Comparison of ENCODE assay signal across 8 mouse cellular contexts in genomic region chr1:172311248-172311906, GRCm38 (mm10). TPM values are rescaled to one million over a fixed set of nuclear protein-coding genes. Genes with fewer than 3 reads are reported as not detected.
DNase-seq lines count a peak whose midpoint lies in the region; ATAC-seq and TF ChIP-seq lines count a peak whose summit lies in the region.
"Had no signal": no experiment of that assay in that cellular context is flagged by ENCODE, and none has a peak within 500 bp of the region (broad histone marks: within the 10 kb centered on the region; RNA-seq: fewer than 3 reads in every experiment).

No protein-coding gene starts in this region.

- DNase-seq in adrenal gland, adult 18-20 months (ENCODE audit: low spot score in 2 of 2) = peak; percentile 45 to 57
- peak; percentile 40 for DNase-seq in embryonic facial prominence, embryonic 11.5 days (ENCODE audit: low spot score)
- DNase-seq in lung, postnatal 14 days = peak; percentile 73
- DNase-seq in retina, postnatal 1 day = peak; percentile 54

- H3K4me3 ChIP-seq in E14TG2a.4 (replicated peaks; ENCODE audit: low read length) = peak overlapping the region; percentile 83
- peak overlapping the region; percentile 76 for H3K4me3 ChIP-seq in embryonic facial prominence, embryonic 11.5 days (ENCODE audit: low read depth, low read length)
- H3K4me3 ChIP-seq in heart, embryonic 13.5 days = peak overlapping the region; percentile 77
- H3K4me3 ChIP-seq in kidney, embryonic 15.5 days (replicated peaks) = peak overlapping the region; percentile 68

- H3K4me1 ChIP-seq in E14TG2a.4 (replicated peaks; ENCODE audit: low read depth, low read length) = peaks cover 70% of the 10 kb centered on the region
- 0 out of 2 replicates have a peak, but pooled peaks cover 5% of the 10 kb centered on the region for H3K4me1 ChIP-seq in embryonic facial prominence, embryonic 11.5 days (ENCODE audit: control insufficient read depth, insufficient read depth, low read length)
- peaks cover 28% of the 10 kb centered on the region for H3K4me1 ChIP-seq in heart, embryonic 13.5 days
- H3K4me1 ChIP-seq in kidney, embryonic 15.5 days = peaks cover 52% of the 10 kb centered on the region

- TF ChIP-seq CTCF in E14TG2a.4 (conservative IDR thresholded peaks at IDR 0.05; ENCODE audit: low read length) = no peak

- H3K9ac ChIP-seq in embryonic facial prominence, embryonic 11.5 days (replicated peaks; ENCODE audit: low read length) = peak overlapping the region; percentile 74
- H3K9ac ChIP-seq in heart, embryonic 13.5 days = peak overlapping the region; percentile 89
- peak overlapping the region; percentile 68 for H3K9ac ChIP-seq in kidney, embryonic 15.5 days

- peaks cover 38% of the 10 kb centered on the region for H3K27me3 ChIP-seq in E14TG2a.4 (ENCODE audit: insufficient read depth, low read length)
- no peaks in the 10 kb centered on the region for H3K27me3 ChIP-seq in embryonic facial prominence, embryonic 11.5 days (ENCODE audit: control insufficient read depth, insufficient read depth, low read length)
- 0 out of 2 replicates have a peak, but pooled peaks cover 6% of the 10 kb centered on the region for H3K27me3 ChIP-seq in heart, embryonic 13.5 days (replicated peaks)
- no peaks in the 10 kb centered on the region for H3K27me3 ChIP-seq in kidney, embryonic 15.5 days

- peak overlapping the region; percentile 87 for H3K4me2 ChIP-seq in embryonic facial prominence, embryonic 11.5 days (ENCODE audit: low read depth, low read length)
- H3K4me2 ChIP-seq in heart, embryonic 13.5 days = peak overlapping the region; percentile 98
- H3K4me2 ChIP-seq in kidney, embryonic 15.5 days = peak overlapping the region; percentile 96

- WGBS in embryonic facial prominence, embryonic 11.5 days = 5% methylated on average over 22 of the region's 23 CpGs
- WGBS in heart, embryonic 13.5 days = 2% methylated on average over 23 of the region's 23 CpGs
- 2% methylated on average over 23 of the region's 23 CpGs for WGBS in kidney, embryonic 15.5 days

- ATAC-seq in embryonic facial prominence, embryonic 11.5 days (replicated peaks; ENCODE audit: insufficient number of reproducible peaks, low FRiP score, low TSS enrichment, low read depth) = no peak
- ATAC-seq in heart, embryonic 13.5 days (ENCODE audit: extremely low read depth, insufficient number of reproducible peaks, low FRiP score, low TSS enrichment) = no peak
- peak; percentile 23 for ATAC-seq in kidney, embryonic 15.5 days (replicated peaks; ENCODE audit: low FRiP score)

- H3K27ac ChIP-seq in embryonic facial prominence, embryonic 11.5 days (replicated peaks; ENCODE audit: low read depth, low read length) = no peak overlapping the region
- peak overlapping the region; percentile 89 for H3K27ac ChIP-seq in heart, embryonic 13.5 days (replicated peaks)
- H3K27ac ChIP-seq in kidney, embryonic 15.5 days = peak overlapping the region; percentile 93

- no peaks in the 10 kb centered on the region for H3K9me3 ChIP-seq in E14TG2a.4 (ENCODE audit: low read length)
- H3K9me3 ChIP-seq in embryonic facial prominence, embryonic 11.5 days (replicated peaks; ENCODE audit: control insufficient read depth, low read length) = no peaks in the 10 kb centered on the region
- H3K9me3 ChIP-seq in heart, embryonic 13.5 days = no peaks in the 10 kb centered on the region
- no peaks in the 10 kb centered on the region for H3K9me3 ChIP-seq in kidney, embryonic 15.5 days (replicated peaks)

- peaks cover 4% of the 10 kb centered on the region; the same call in 1 of the 2 replicates for H3K36me3 ChIP-seq in E14TG2a.4 (ENCODE audit: insufficient read depth, low read length)
- H3K36me3 ChIP-seq in embryonic facial prominence, embryonic 11.5 days (replicated peaks; ENCODE audit: control insufficient read depth, insufficient read depth, low read depth, low read length) = no peaks in the 10 kb centered on the region
- 0 out of 2 replicates have a peak, but pooled peaks cover 4% of the 10 kb centered on the region for H3K36me3 ChIP-seq in heart, embryonic 13.5 days
- 0 out of 2 replicates have a peak, but pooled peaks cover under 1% of the 10 kb centered on the region for H3K36me3 ChIP-seq in kidney, embryonic 15.5 days

RNA-seq across cellular contexts. Expression of gene Atp1a2, which starts 13.5 kb away (rescaled TPM):
- 100 to 1,000 TPM; 128 to 221 TPM for total RNA-seq in adrenal gland, adult 18-20 months (2021)
- polyA plus RNA-seq in embryonic facial prominence, embryonic 11.5 days (2014; fragmentation: Nextera tagmentation; extraction: Ambion mirVana) = 0.60 and 0.65 TPM in 2 replicates
- 17.0 and 20.8 TPM in 2 replicates for polyA plus RNA-seq in heart, embryonic 13.5 days (2015; fragmentation: Nextera tagmentation; extraction: Ambion mirVana)
- 2.2 and 2.9 TPM in 2 replicates for polyA plus RNA-seq in kidney, embryonic 15.5 days (2015; fragmentation: Nextera tagmentation; extraction: Ambion mirVana)

RNA-seq across cellular contexts. Expression of gene Kcnj9, which starts 17.7 kb away (rescaled TPM):
- under 1 TPM in 1 of 2 experiments, not detected in 1; 0.22 TPM for total RNA-seq in adrenal gland, adult 18-20 months (2021)
- polyA plus RNA-seq in embryonic facial prominence, embryonic 11.5 days (2014; fragmentation: Nextera tagmentation; extraction: Ambion mirVana) = 0.54 and 0.65 TPM in 2 replicates
- not detected in 2 replicates for polyA plus RNA-seq in heart, embryonic 13.5 days (2015; fragmentation: Nextera tagmentation; extraction: Ambion mirVana)
- polyA plus RNA-seq in kidney, embryonic 15.5 days (2015; fragmentation: Nextera tagmentation; extraction: Ambion mirVana) = not detected in 2 replicates

RNA-seq across cellular contexts. Expression of gene Kcnj10, which starts 29.6 kb away (rescaled TPM):
- 1 to 10 TPM; 1.3 to 1.5 TPM for total RNA-seq in adrenal gland, adult 18-20 months (2021)
- polyA plus RNA-seq in embryonic facial prominence, embryonic 11.5 days (2014; fragmentation: Nextera tagmentation; extraction: Ambion mirVana) = 0.07 and 0.11 TPM in 2 replicates
- 0.04 TPM in 1 of 2 replicates, not detected in the other for polyA plus RNA-seq in heart, embryonic 13.5 days (2015; fragmentation: Nextera tagmentation; extraction: Ambion mirVana)
- 0.83 and 1.0 TPM in 2 replicates for polyA plus RNA-seq in kidney, embryonic 15.5 days (2015; fragmentation: Nextera tagmentation; extraction: Ambion mirVana)

RNA-seq across cellular contexts. Expression of gene Igsf8, which starts 49.9 kb away (rescaled TPM):
- 10 to 100 TPM; 20.8 to 27.8 TPM for total RNA-seq in adrenal gland, adult 18-20 months (2021)
- polyA plus RNA-seq in embryonic facial prominence, embryonic 11.5 days (2014; fragmentation: Nextera tagmentation; extraction: Ambion mirVana) = 30.1 and 36.7 TPM in 2 replicates
- polyA plus RNA-seq in heart, embryonic 13.5 days (2015; fragmentation: Nextera tagmentation; extraction: Ambion mirVana) = 27.8 and 31.6 TPM in 2 replicates
- polyA plus RNA-seq in kidney, embryonic 15.5 days (2015; fragmentation: Nextera tagmentation; extraction: Ambion mirVana) = 48.9 and 54.4 TPM in 2 replicates

RNA-seq across cellular contexts. Expression of gene Atp1a4, which starts 53.2 kb away (rescaled TPM):
- 1 to 10 TPM in 1 of 2 experiments, under 1 TPM in 1; 0.42 to 3.7 TPM for total RNA-seq in adrenal gland, adult 18-20 months (2021)
- polyA plus RNA-seq in embryonic facial prominence, embryonic 11.5 days (2014; fragmentation: Nextera tagmentation; extraction: Ambion mirVana) = not detected in 2 replicates
- 0.21 and 0.52 TPM in 2 replicates for polyA plus RNA-seq in heart, embryonic 13.5 days (2015; fragmentation: Nextera tagmentation; extraction: Ambion mirVana)
- 0.05 TPM in 1 of 2 replicates, not detected in the other for polyA plus RNA-seq in kidney, embryonic 15.5 days (2015; fragmentation: Nextera tagmentation; extraction: Ambion mirVana)
- total RNA-seq: layer of hippocampus, postnatal 14 days had no signal
